Mouse (Mus musculus) CH12.LX (cell line): ENCODE results near the gene Aldob. TPM values are rescaled to one million over a fixed set of nuclear protein-coding genes. Genes with fewer than 3 reads are reported as not detected.

ENCODE experiments used
- DNase-seq: peaks from one replicate; pipeline ENCODE4 v3.0.0-alpha.2; 2013; ENCODE audit errors: extremely low read depth
- H3K27ac ChIP-seq: 2 replicates; pipeline ENCODE4 v1.5.1; 2012; ENCODE audit warnings: low read depth, mild to moderate bottlenecking, control low read depth, moderate library complexity; ENCODE audit not compliant: insufficient read depth
- H3K27me3 ChIP-seq: replicated peaks from 2 replicates; pipeline ENCODE3; 2012; ENCODE audit warnings: inconsistent platforms
- H3K36me3 ChIP-seq, 2 experiments: replicated peaks in 1 of 2; 2 replicates each; pipeline versions ENCODE3 to v1.6.1; 2012; ENCODE audit warnings: inconsistent platforms in 1 of 2, low read length in 1 of 2, mild to moderate bottlenecking in 1 of 2, mixed read lengths in 1 of 2, moderate library complexity in 1 of 2; ENCODE audit not compliant: control insufficient read depth in 1 of 2, insufficient read depth in 1 of 2
- H3K4me1 ChIP-seq, 2 experiments: 2 replicates each; pipeline ENCODE4 v1.6.1; 2012; ENCODE audit warnings: inconsistent platforms in 1 of 2, moderate library complexity in 1 of 2; ENCODE audit not compliant: insufficient read depth in 2 of 2, control insufficient read depth in 1 of 2
- H3K4me2 ChIP-seq: 2 replicates; pipeline ENCODE4 v1.6.1; 2012; ENCODE audit warnings: low read depth, mild to moderate bottlenecking, control low read depth; ENCODE audit not compliant: poor library complexity, insufficient read depth, severe bottlenecking
- H3K4me3 ChIP-seq, 3 experiments: fragments of 150-350 bp in 1 of 3; sonication (generic) in 1 of 3; replicated peaks in 1 of 3; 2 replicates each; pipeline versions ENCODE3 to v1.5.1; 2011 to 2012; ENCODE audit warnings: low read depth in 2 of 3, low read length in 2 of 3, mild to moderate bottlenecking in 2 of 3, moderate library complexity in 2 of 3, control low read depth in 1 of 3, improper control_type of control experiment in 1 of 3, inconsistent platforms in 1 of 3, mixed read lengths in 1 of 3; ENCODE audit not compliant: poor library complexity in 1 of 3
- H3K79me2 ChIP-seq: replicated peaks from 2 replicates; pipeline ENCODE4 v1.6.1; 2012; ENCODE audit warnings: mild to moderate bottlenecking, moderate library complexity; ENCODE audit not compliant: control insufficient read depth, poor library complexity, insufficient read depth, severe bottlenecking; ENCODE audit errors: extremely low read depth
- H3K9ac ChIP-seq: 2 replicates; pipeline ENCODE4 v1.6.1; 2012; ENCODE audit warnings: low read depth, mild to moderate bottlenecking, control low read depth, moderate library complexity; ENCODE audit not compliant: insufficient read depth
- H3K9me3 ChIP-seq: replicated peaks from 2 replicates; pipeline ENCODE3; 2012; ENCODE audit warnings: low read length, inconsistent platforms, mixed read lengths
- BHLHE40 ChIP-seq: IDR thresholded peaks from 2 replicates; pipeline ENCODE4 v1.6.1; 2011; ENCODE audit warnings: mild to moderate bottlenecking, low read depth, low read length, improper control_type of control experiment
- CTCF ChIP-seq, 2 experiments: IDR thresholded peaks in 1 of 2; conservative IDR thresholded peaks in 1 of 2; 2 replicates each; pipeline ENCODE4 v1.5.1; 2011 to 2012; ENCODE audit warnings: low read depth in 2 of 2, low read length in 2 of 2, improper control_type of control experiment in 1 of 2, inconsistent platforms in 1 of 2, mild to moderate bottlenecking in 1 of 2, moderate library complexity in 1 of 2
- ELF1 ChIP-seq: IDR thresholded peaks from 2 replicates; pipeline ENCODE4 v1.6.1; 2014; ENCODE audit warnings: low read depth, mild to moderate bottlenecking, inconsistent platforms, low read length, improper control_type of control experiment
- EP300 ChIP-seq: IDR thresholded peaks from 2 replicates; pipeline ENCODE4 v1.6.1; 2011; ENCODE audit warnings: low read length, improper control_type of control experiment
- HCFC1 ChIP-seq: IDR thresholded peaks from 2 replicates; pipeline ENCODE4 v1.6.1; 2012; ENCODE audit warnings: low read depth, mild to moderate bottlenecking, inconsistent platforms, low read length, improper control_type of control experiment
- IRF4 ChIP-seq: IDR thresholded peaks from 2 replicates; pipeline ENCODE4 v1.6.1; 2014; ENCODE audit warnings: low read depth, mild to moderate bottlenecking, inconsistent platforms, low read length, improper control_type of control experiment
- JUN ChIP-seq: IDR thresholded peaks from 2 replicates; pipeline ENCODE4 v1.6.1; 2011; ENCODE audit warnings: low read depth, mild to moderate bottlenecking, low read length, improper control_type of control experiment, moderate library complexity; ENCODE audit not compliant: insufficient read depth
- KAT2A ChIP-seq: IDR thresholded peaks from 2 replicates; pipeline ENCODE4 v1.6.1; 2012; ENCODE audit warnings: low read length, improper control_type of control experiment, inconsistent platforms; ENCODE audit not compliant: insufficient replicate concordance
- MAFK ChIP-seq: IDR thresholded peaks from 2 replicates; pipeline ENCODE4 v1.6.1; 2011; ENCODE audit warnings: low read length, improper control_type of control experiment; ENCODE audit not compliant: insufficient replicate concordance
- MAX ChIP-seq: IDR thresholded peaks from 2 replicates; pipeline ENCODE4 v1.6.1; 2011; ENCODE audit warnings: low read length, improper control_type of control experiment
- MEF2A ChIP-seq: IDR thresholded peaks from 2 replicates; pipeline ENCODE4 v1.6.1; 2014; ENCODE audit warnings: low read depth, mild to moderate bottlenecking, inconsistent platforms, low read length, improper control_type of control experiment, borderline replicate concordance
- NELFE ChIP-seq: IDR thresholded peaks from 2 replicates; pipeline ENCODE4 v1.6.1; 2011; ENCODE audit warnings: low read depth, low read length, improper control_type of control experiment
- POLR2AphosphoS2 ChIP-seq: IDR thresholded peaks from 2 replicates; pipeline ENCODE4 v1.6.1; 2011; ENCODE audit warnings: low read depth, low read length, improper control_type of control experiment
- RAD21 ChIP-seq: IDR thresholded peaks from 2 replicates; pipeline ENCODE4 v1.6.1; 2011; ENCODE audit warnings: low read depth, mild to moderate bottlenecking, low read length, improper control_type of control experiment, moderate library complexity
- RCOR1 ChIP-seq: conservative IDR thresholded peaks from 2 replicates; pipeline ENCODE4 v1.6.1; 2012; ENCODE audit warnings: low read depth, mild to moderate bottlenecking, inconsistent platforms, low read length, improper control_type of control experiment
- SMC3 ChIP-seq: IDR thresholded peaks from 2 replicates; pipeline ENCODE4 v1.6.1; 2011; ENCODE audit warnings: low read depth, low read length, improper control_type of control experiment
- TCF12 ChIP-seq: IDR thresholded peaks from 2 replicates; pipeline ENCODE4 v1.6.1; 2014; ENCODE audit warnings: low read depth, mild to moderate bottlenecking, inconsistent platforms, low read length, improper control_type of control experiment
- USF1 ChIP-seq: IDR thresholded peaks from 2 replicates; pipeline ENCODE4 v1.6.1; 2014; ENCODE audit warnings: low read depth, mild to moderate bottlenecking, inconsistent platforms, low read length, improper control_type of control experiment
- USF2 ChIP-seq: conservative IDR thresholded peaks from 2 replicates; pipeline ENCODE4 v1.6.1; 2011; ENCODE audit warnings: low read depth, low read length, improper control_type of control experiment
- ZC3H11A ChIP-seq: IDR thresholded peaks from 2 replicates; pipeline ENCODE4 v1.6.1; 2012; ENCODE audit warnings: low read depth, mild to moderate bottlenecking, inconsistent platforms, low read length, improper control_type of control experiment
- ZMIZ1 ChIP-seq: IDR thresholded peaks from 2 replicates; pipeline ENCODE4 v1.6.1; 2012; ENCODE audit warnings: low read depth, mild to moderate bottlenecking, inconsistent platforms, low read length, improper control_type of control experiment
- ZNF384 ChIP-seq: IDR thresholded peaks from 2 replicates; pipeline ENCODE4 v1.6.1; 2012; ENCODE audit warnings: low read depth, low read length, improper control_type of control experiment, inconsistent platforms
- dilution Hi-C: fragments of 300-500 bp; cut with MboI; formaldehyde crosslinking; loops from 2 replicates; pipeline ENCODE4 v1.14.3; 2020; ENCODE audit warnings: low sequenced_read_pairs; ENCODE audit not compliant: extremely low pct_unique_long_range_greater_than_20kb, extremely low pct_ligation_motif_present
- in situ Hi-C: fragments of 300-500 bp; cut with MboI; formaldehyde crosslinking; loops from 3 replicates; pipeline ENCODE4 v1.14.3; 2019; ENCODE audit warnings: low sequenced_read_pairs, low pct_ligation_motif_present, low pct_unique_long_range_greater_than_20kb, mixed read lengths
- polyA plus RNA-seq: library from polyadenylated mRNA; unstranded; fragments of >175 nt; gene quantifications from 2 replicates; pipeline ENCODE4 v1.2.1, GENCODE M21; 2012; ENCODE audit warnings: low read depth; ENCODE audit not compliant: insufficient read length
- total RNA-seq, 2 experiments: library from RNA; depleted of rRNA; stranded (reverse); fragments of 300-350 nt in 1 of 2; fragments of >200 nt in 1 of 2; gene quantifications; 2 replicates each; pipeline ENCODE4 v1.2.3; 2012 to 2014

The Aldob gene
- total and polyA plus RNA-seq, 3 experiments = not detected

GRCm38 (mm10) chr4:49522576-49522975, 26.8 kb downstream of the Aldob start:
- dilution Hi-C loops = no loop called here
- in situ Hi-C loops = no loop called here
- peaks cover 25% of the 10 kb centered on the region for H3K79me2 ChIP-seq
- peaks cover 6 to 36% of the 10 kb centered on the region in 2 experiments for H3K36me3 ChIP-seq
- no peaks in the 10 kb centered on the region for H3K9me3 ChIP-seq
- no peak overlapping the region for H3K9ac ChIP-seq
- no peaks in the 10 kb centered on the region for H3K27me3 ChIP-seq
- DNase-seq = no peak
- peaks cover 3 to 22% of the 10 kb centered on the region in 2 experiments; a peak in 3 of 4 replicates for H3K4me1 ChIP-seq
- H3K4me2 ChIP-seq = peak overlapping the region; percentile 90; the same call in 1 of the 2 replicates
- H3K4me3 ChIP-seq = no peak overlapping the region
- TF ChIP-seq BHLHE40 (no peak), JUN (no peak), IRF4 (no peak), SMC3 (no peak), NELFE (no peak), USF2 (no peak), POLR2AphosphoS2 (no peak), CTCF (conservative IDR thresholded peaks at IDR 0.05 in 1 of 2, IDR thresholded peaks at IDR 0.05 in 1 of 2; ENCODE audit: low read depth in 2 of 2, low read length in 2 of 2) (no peak), USF1 (no peak), MAFK (no peak), EP300 (no peak), ZC3H11A (no peak), MAX (no peak), RAD21 (no peak), HCFC1 (no peak), KAT2A (no peak), ZNF384 (no peak), ZMIZ1 (no peak)
- no peak overlapping the region for H3K27ac ChIP-seq

- dilution Hi-C loops = no loop called here
- Histone ChIP-seq H3K79me2 (peaks cover 32% of the 10 kb centered on the region), H3K27me3 (no peaks in the 10 kb centered on the region), H3K27ac (no peak overlapping the region), H3K4me1 (peaks cover 3 to 29% of the 10 kb centered on the region in 2 experiments; a peak in 3 of 4 replicates), H3K9me3 (no peaks in the 10 kb centered on the region), H3K4me3 (peak overlapping the region; percentile 78 to 93 (median 88)), H3K9ac (peak overlapping the region; percentile 37), H3K4me2 (peak overlapping the region; percentile 90), H3K36me3 (peaks cover 8 to 41% of the 10 kb centered on the region in 2 experiments)
- DNase-seq = peak; percentile 12
- TF ChIP-seq ELF1 (no peak), RCOR1 (no peak), TCF12 (no peak), MEF2A (no peak), USF2 (no peak), CTCF (conservative IDR thresholded peaks at IDR 0.05 in 1 of 2, IDR thresholded peaks at IDR 0.05 in 1 of 2; ENCODE audit: low read depth in 2 of 2, low read length in 2 of 2) (no peak; a peak in 1 of 4 replicates)
- in situ Hi-C loops = no loop called here
Measured at GRCm38 (mm10) chr4:49521346-49521745, 28.0 kb downstream of the Aldob start.
